11 mouse cellular contexts compared by ENCODE assay signal in genomic region chr5:112041285-112041684, GRCm38 (mm10).
A peak's percentile ranks its signal among the peaks of the same experiment; 100 is the strongest.
DNase-seq lines count a peak whose midpoint lies in the region; ATAC-seq lines count a peak whose summit lies in the region.
"Had no signal": no experiment of that assay in that cellular context is flagged by ENCODE, and none has a peak within 500 bp of the region (broad histone marks: within the 10 kb centered on the region; RNA-seq: fewer than 3 reads in every experiment).

No protein-coding gene starts in this region.

- H3K4me1 ChIP-seq in embryonic facial prominence, embryonic 14.5 days (ENCODE audit: control insufficient read depth, insufficient read depth, low read length) = no peaks in the 10 kb centered on the region; the same call in 1 of the 2 replicates
- peaks cover 18% of the 10 kb centered on the region for H3K4me1 ChIP-seq in embryonic facial prominence, embryonic 10.5 days
- H3K4me1 ChIP-seq: heart, embryonic 12.5 days had no signal

- H3K36me3 ChIP-seq in embryonic facial prominence, embryonic 14.5 days (ENCODE audit: control insufficient read depth, insufficient read depth, low read length) = no peaks in the 10 kb centered on the region
- H3K36me3 ChIP-seq in embryonic facial prominence, embryonic 10.5 days (replicated peaks) = no peaks in the 10 kb centered on the region
- H3K36me3 ChIP-seq: heart, embryonic 12.5 days had no signal

- no peak for ATAC-seq in embryonic facial prominence, embryonic 14.5 days (ENCODE audit: low read depth)
- ATAC-seq in erythroblast, adult 5-6 weeks (replicated peaks; ENCODE audit: low FRiP score, poor library complexity, severe bottlenecking) = no peak

- peak; percentile 4 for DNase-seq in embryonic facial prominence, embryonic 14.5 days (ENCODE audit: low spot score)
- no peak for DNase-seq in embryonic facial prominence, embryonic 10.5 days (ENCODE audit: low spot score)
- peak; percentile 28 to 48 for DNase-seq in frontal cortex, postnatal 10 days (ENCODE audit: low spot score in 2 of 2)
- DNase-seq in left cerebral cortex, postnatal 4 days = peak; percentile 65
- DNase-seq in retina, postnatal 7 days (ENCODE audit: low read depth, low spot score) = peak; percentile 73
- no peak for DNase-seq in thymus, postnatal 25 days
- DNase-seq in natural killer cell, adult 2 months (ENCODE audit: low spot score in 2 of 2) = no peak
- DNase-seq: gastrocnemius, adult 2 months had no signal

- H3K4me2 ChIP-seq in embryonic facial prominence, embryonic 14.5 days (ENCODE audit: low read depth, low read length) = no peak overlapping the region
- H3K4me2 ChIP-seq: heart, embryonic 12.5 days had no signal

- no peak overlapping the region for H3K4me3 ChIP-seq in embryonic facial prominence, embryonic 14.5 days (ENCODE audit: low read depth, low read length)
- H3K4me3 ChIP-seq in embryonic facial prominence, embryonic 10.5 days = no peak overlapping the region
- H3K4me3 ChIP-seq: gastrocnemius, adult 2 months; heart, embryonic 12.5 days had no signal

- WGBS in embryonic facial prominence, embryonic 14.5 days = 36% methylated on average over 4 of the region's 4 CpGs
- 33% methylated on average over 4 of the region's 4 CpGs for WGBS in embryonic facial prominence, embryonic 10.5 days

- H3K9me3 ChIP-seq in embryonic facial prominence, embryonic 14.5 days (ENCODE audit: control insufficient read depth, low read length) = no peaks in the 10 kb centered on the region
- no peaks in the 10 kb centered on the region for H3K9me3 ChIP-seq in embryonic facial prominence, embryonic 10.5 days
- H3K9me3 ChIP-seq: heart, embryonic 12.5 days had no signal

- H3K27ac ChIP-seq in embryonic facial prominence, embryonic 14.5 days (replicated peaks; ENCODE audit: low read depth, low read length) = no peak overlapping the region
- no peak overlapping the region for H3K27ac ChIP-seq in embryonic facial prominence, embryonic 10.5 days (replicated peaks)
- H3K27ac ChIP-seq: gastrocnemius, adult 2 months; macrophage had no signal

- H3K27me3 ChIP-seq in embryonic facial prominence, embryonic 14.5 days (replicated peaks; ENCODE audit: control insufficient read depth, insufficient read depth, low read length) = no peaks in the 10 kb centered on the region; the same call in 1 of the 2 replicates
- peaks cover 4% of the 10 kb centered on the region; the same call in 1 of the 2 replicates for H3K27me3 ChIP-seq in embryonic facial prominence, embryonic 10.5 days (replicated peaks; ENCODE audit: low read depth, poor library complexity, severe bottlenecking)

- H3K9ac ChIP-seq in embryonic facial prominence, embryonic 14.5 days (ENCODE audit: low read depth, low read length) = no peak overlapping the region
- H3K9ac ChIP-seq: heart, embryonic 12.5 days had no signal

- intact Hi-C loops in left cerebral cortex, postnatal 4 days (cut with DNase I) = loop anchor here (10.0 kb wide), 1 partner anchor 276 kb away; no protein-coding TSS in a partner anchor

Comparison
In these comparisons a context has a peak if more than half of its experiments do, and no peak if none do; other contexts are left out.
1. DNase-seq: peak in embryonic facial prominence, embryonic 14.5 days (single experiment), frontal cortex, postnatal 10 days (2 of 2), left cerebral cortex, postnatal 4 days (single experiment) and retina, postnatal 7 days (single experiment); none in embryonic facial prominence, embryonic 10.5 days (single experiment), thymus, postnatal 25 days (single experiment) and natural killer cell, adult 2 months (0 of 2).